Mouse (Mus musculus): Measurements from ENCODE around the gene Ska3. TPM values are rescaled to one million over a fixed set of nuclear protein-coding genes. Genes with fewer than 3 reads are reported as not detected.

The Ska3 gene
- polyA plus RNA-seq, 1 experiment = 3.8 TPM

GRCm38 (mm10) chr14:57789759-57790158, 36.2 kb downstream of the Ska3 start:
- Histone ChIP-seq H3ac (ENCODE audit: control insufficient read depth, insufficient read length) (no peak overlapping the region), H3K27me3 (ENCODE audit: control insufficient read depth, insufficient read depth, insufficient read length) (no peaks in the 10 kb centered on the region), H3K36me3 (ENCODE audit: control insufficient read depth, insufficient read depth) (no peaks in the 10 kb centered on the region), H3K4me3 (no peak overlapping the region), H3K4me2 (ENCODE audit: low read depth) (no peak overlapping the region), H3K79me2 (ENCODE audit: control insufficient read depth, insufficient read depth) (no peaks in the 10 kb centered on the region)
- no peak for TF ChIP-seq MYOG (IDR thresholded peaks at IDR 0.05; ENCODE audit: control insufficient read depth in 1 of 3, insufficient read depth in 1 of 3, insufficient read length in 2 of 3, low read depth in 2 of 3)
- no peak for TF ChIP-seq USF1 (IDR thresholded peaks at IDR 0.05; ENCODE audit: low read depth)
- no peak for TF ChIP-seq TCF3 (IDR thresholded peaks at IDR 0.05; ENCODE audit: insufficient read length, low read depth)
- no peak for TF ChIP-seq TCF12 (IDR thresholded peaks at IDR 0.05; ENCODE audit: insufficient read depth, poor library complexity, severe bottlenecking)
- no peak for TF ChIP-seq MYOD1 (IDR thresholded peaks at IDR 0.05; ENCODE audit: control insufficient read depth in 1 of 3, insufficient read length in 2 of 3, low read depth in 2 of 3)
- no peak for TF ChIP-seq POLR2AphosphoS2 (IDR thresholded peaks at IDR 0.05; ENCODE audit: insufficient read length, low read depth)

- H3K79me2 ChIP-seq (ENCODE audit: control insufficient read depth, insufficient read depth) = no peaks in the 10 kb centered on the region
- H3ac ChIP-seq (ENCODE audit: control insufficient read depth, insufficient read length) = no peak overlapping the region
- no peak overlapping the region for H3K4me3 ChIP-seq
- TF ChIP-seq REST (IDR thresholded peaks at IDR 0.05; ENCODE audit: insufficient read depth, insufficient read length) (no peak), TCF3 (IDR thresholded peaks at IDR 0.05; ENCODE audit: insufficient read length, low read depth) (no peak), SRF (IDR thresholded peaks at IDR 0.05; ENCODE audit: control insufficient read depth, insufficient read length, low read depth) (no peak), MYOG (IDR thresholded peaks at IDR 0.05; ENCODE audit: control insufficient read depth in 1 of 3, insufficient read depth in 1 of 3, insufficient read length in 2 of 3, low read depth in 2 of 3) (no peak), MAX (IDR thresholded peaks at IDR 0.05; ENCODE audit: low read depth) (no peak), CEBPB (IDR thresholded peaks at IDR 0.05; ENCODE audit: insufficient read depth, poor library complexity, severe bottlenecking) (no peak), MYOD1 (IDR thresholded peaks at IDR 0.05; ENCODE audit: control insufficient read depth in 1 of 3, insufficient read length in 2 of 3, low read depth in 2 of 3) (no peak), POLR2AphosphoS2 (IDR thresholded peaks at IDR 0.05; ENCODE audit: insufficient read length, low read depth) (no peak), USF1 (IDR thresholded peaks at IDR 0.05; ENCODE audit: low read depth) (no peak), E2F4 (IDR thresholded peaks at IDR 0.05; ENCODE audit: insufficient read depth) (no peak), POLR2A (IDR thresholded peaks at IDR 0.05; ENCODE audit: insufficient read length, low read depth) (no peak), TCF12 (IDR thresholded peaks at IDR 0.05; ENCODE audit: insufficient read depth, poor library complexity, severe bottlenecking) (no peak)
- no peak overlapping the region for H3K4me2 ChIP-seq (ENCODE audit: low read depth)
- no peaks in the 10 kb centered on the region for H3K27me3 ChIP-seq (ENCODE audit: control insufficient read depth, insufficient read depth, insufficient read length)
- no peaks in the 10 kb centered on the region for H3K36me3 ChIP-seq (ENCODE audit: control insufficient read depth, insufficient read depth)
These were observed 36.7 kb downstream of the Ska3 start for GRCm38 (mm10) chr14:57789311-57789710.

GRCm38 (mm10) chr14:57787406-57787805, 38.6 kb downstream of the Ska3 start:
- H3K27me3 ChIP-seq (ENCODE audit: control insufficient read depth, insufficient read depth, insufficient read length) = no peaks in the 10 kb centered on the region
- H3ac ChIP-seq (ENCODE audit: control insufficient read depth, insufficient read length) = no peak overlapping the region
- no peak overlapping the region for H3K4me3 ChIP-seq
- H3K79me2 ChIP-seq (ENCODE audit: control insufficient read depth, insufficient read depth) = no peaks in the 10 kb centered on the region
- no peak overlapping the region for H3K4me2 ChIP-seq (ENCODE audit: low read depth)
- H3K36me3 ChIP-seq (ENCODE audit: control insufficient read depth, insufficient read depth) = no peaks in the 10 kb centered on the region
- no peak for TF ChIP-seq E2F4 (IDR thresholded peaks at IDR 0.05; ENCODE audit: insufficient read depth)
- TF ChIP-seq SRF (IDR thresholded peaks at IDR 0.05; ENCODE audit: control insufficient read depth, insufficient read length, low read depth) = no peak
- TF ChIP-seq USF1 (IDR thresholded peaks at IDR 0.05; ENCODE audit: low read depth) = no peak
- no peak for TF ChIP-seq MYOG (IDR thresholded peaks at IDR 0.05; ENCODE audit: control insufficient read depth in 1 of 3, insufficient read depth in 1 of 3, insufficient read length in 2 of 3, low read depth in 2 of 3)
- TF ChIP-seq MAX (IDR thresholded peaks at IDR 0.05; ENCODE audit: low read depth) = no peak
- TF ChIP-seq POLR2AphosphoS2 (IDR thresholded peaks at IDR 0.05; ENCODE audit: insufficient read length, low read depth) = no peak
- no peak for TF ChIP-seq POLR2A (IDR thresholded peaks at IDR 0.05; ENCODE audit: insufficient read length, low read depth)
- TF ChIP-seq MYOD1 (IDR thresholded peaks at IDR 0.05; ENCODE audit: control insufficient read depth in 1 of 3, insufficient read length in 2 of 3, low read depth in 2 of 3) = no peak
- no peak for TF ChIP-seq TCF12 (IDR thresholded peaks at IDR 0.05; ENCODE audit: insufficient read depth, poor library complexity, severe bottlenecking)
- TF ChIP-seq TCF3 (IDR thresholded peaks at IDR 0.05; ENCODE audit: insufficient read length, low read depth) = no peak
- TF ChIP-seq CEBPB (IDR thresholded peaks at IDR 0.05; ENCODE audit: insufficient read depth, poor library complexity, severe bottlenecking) = no peak

GRCm38 (mm10) chr14:57772157-57772815, 53.7 kb downstream of the Ska3 start:
- no peaks in the 10 kb centered on the region for H3K79me2 ChIP-seq (ENCODE audit: control insufficient read depth, insufficient read depth)
- no peak overlapping the region for H3K4me3 ChIP-seq
- TF ChIP-seq MYOD1 (IDR thresholded peaks at IDR 0.05; ENCODE audit: control insufficient read depth in 1 of 3, insufficient read length in 2 of 3, low read depth in 2 of 3) (no peak), MYOG (IDR thresholded peaks at IDR 0.05; ENCODE audit: control insufficient read depth in 1 of 3, insufficient read depth in 1 of 3, insufficient read length in 2 of 3, low read depth in 2 of 3) (no peak), REST (IDR thresholded peaks at IDR 0.05; ENCODE audit: insufficient read depth, insufficient read length) (no peak), USF1 (IDR thresholded peaks at IDR 0.05; ENCODE audit: low read depth) (no peak), E2F4 (IDR thresholded peaks at IDR 0.05; ENCODE audit: insufficient read depth) (no peak), POLR2A (IDR thresholded peaks at IDR 0.05; ENCODE audit: insufficient read length, low read depth) (no peak)
- no peaks in the 10 kb centered on the region for H3K27me3 ChIP-seq (ENCODE audit: control insufficient read depth, insufficient read depth, insufficient read length)
- H3K4me2 ChIP-seq (ENCODE audit: low read depth) = no peak overlapping the region
- H3K36me3 ChIP-seq (ENCODE audit: control insufficient read depth, insufficient read depth) = no peaks in the 10 kb centered on the region
- no peak overlapping the region for H3ac ChIP-seq (ENCODE audit: control insufficient read depth, insufficient read length)

GRCm38 (mm10) chr14:57769102-57769501, 56.9 kb downstream of the Ska3 start:
- Histone ChIP-seq H3K4me2 (ENCODE audit: low read depth) (no peak overlapping the region), H3ac (ENCODE audit: control insufficient read depth, insufficient read length) (no peak overlapping the region), H3K36me3 (ENCODE audit: control insufficient read depth, insufficient read depth) (no peaks in the 10 kb centered on the region), H3K4me3 (no peak overlapping the region), H3K27me3 (ENCODE audit: control insufficient read depth, insufficient read depth, insufficient read length) (no peaks in the 10 kb centered on the region), H3K79me2 (ENCODE audit: control insufficient read depth, insufficient read depth) (no peaks in the 10 kb centered on the region)
- TF ChIP-seq POLR2AphosphoS2 (IDR thresholded peaks at IDR 0.05; ENCODE audit: insufficient read length, low read depth) (no peak), TCF3 (IDR thresholded peaks at IDR 0.05; ENCODE audit: insufficient read length, low read depth) (no peak), E2F4 (IDR thresholded peaks at IDR 0.05; ENCODE audit: insufficient read depth) (no peak), REST (IDR thresholded peaks at IDR 0.05; ENCODE audit: insufficient read depth, insufficient read length) (no peak), POLR2A (IDR thresholded peaks at IDR 0.05; ENCODE audit: insufficient read length, low read depth) (no peak), SRF (IDR thresholded peaks at IDR 0.05; ENCODE audit: control insufficient read depth, insufficient read length, low read depth) (no peak), MAX (IDR thresholded peaks at IDR 0.05; ENCODE audit: low read depth) (no peak), USF1 (IDR thresholded peaks at IDR 0.05; ENCODE audit: low read depth) (no peak)
